Mouse (Mus musculus): ENCODE data around the gene Dnah8.

GRCm38 (mm10) chr17:30663170-30663569 lies 39.0 kb downstream of the Dnah8 start:
- TF ChIP-seq CTCF (IDR thresholded peaks at IDR 0.05; ENCODE audit: extremely low read depth, insufficient read depth, low read length) (no peak), POLR2A (IDR thresholded peaks at IDR 0.05; ENCODE audit: extremely low read depth, insufficient read depth, low read length) (no peak)
